Mouse (Mus musculus) thymus, adult 2 months (tissue): ENCODE data around the gene Rnf7.

Experiments
- CTCF ChIP-seq: fragments of 200-500 bp; IDR thresholded peaks from 2 replicates; pipeline ENCODE4 v1.5.1; 2012; ENCODE audit warnings: mild to moderate bottlenecking, control low read depth, low read length, moderate library complexity, borderline replicate concordance; ENCODE audit not compliant: control insufficient read depth, poor library complexity, insufficient read depth; ENCODE audit errors: extremely low read depth
- POLR2A ChIP-seq: fragments of 200-500 bp; IDR thresholded peaks from 2 replicates; pipeline ENCODE4 v1.6.1; 2012; ENCODE audit warnings: mild to moderate bottlenecking, low read length, control low read depth, moderate library complexity; ENCODE audit not compliant: control insufficient read depth, poor library complexity, insufficient read depth; ENCODE audit errors: extremely low read depth

- TF ChIP-seq POLR2A, result no peak
- no peak for TF ChIP-seq CTCF
Observed at GRCm38 (mm10) chr9:96449514-96449913, 29.0 kb downstream of the Rnf7 start.
